Mouse (Mus musculus) heart, adult 2 months (tissue): ENCODE measurements around the gene Dap. TPM values are rescaled to one million over a fixed set of nuclear protein-coding genes. Genes with fewer than 3 reads are reported as not detected.

Source experiments
- DNase-seq, 2 experiments: peaks; one replicate each; pipeline ENCODE4 v3.0.0; 2021
- H3K27ac ChIP-seq: fragments of 200-600 bp; 2 replicates; pipeline ENCODE4 v1.8.1; 2022
- H3K27me3 ChIP-seq: fragments of 200-500 bp; 2 replicates; pipeline ENCODE4 v1.6.1; 2012; ENCODE audit warnings: mild to moderate bottlenecking, low read length, inconsistent platforms, mixed read lengths; ENCODE audit not compliant: control insufficient read depth, insufficient read depth
- H3K36me3 ChIP-seq: fragments of 200-500 bp; 2 replicates; pipeline ENCODE4 v1.6.1; 2012; ENCODE audit warnings: low read length, inconsistent platforms; ENCODE audit not compliant: control insufficient read depth, insufficient read depth
- H3K4me1 ChIP-seq: fragments of 200-500 bp; 2 replicates; pipeline ENCODE4 v1.6.1; 2011; ENCODE audit warnings: low read length; ENCODE audit not compliant: control insufficient read depth, insufficient read depth
- H3K4me3 ChIP-seq: fragments of 200-600 bp; 2 replicates; pipeline ENCODE4 v1.8.1; 2022
- H3K79me2 ChIP-seq: fragments of 200-500 bp; replicated peaks from 2 replicates; pipeline ENCODE4 v1.6.1; 2012; ENCODE audit warnings: mild to moderate bottlenecking, inconsistent platforms, low read length, moderate library complexity, mixed read lengths; ENCODE audit not compliant: control insufficient read depth, insufficient read depth
- H3K9ac ChIP-seq: fragments of 200-500 bp; 2 replicates; pipeline ENCODE4 v1.6.1; 2012; ENCODE audit warnings: low read depth, mild to moderate bottlenecking, control low read depth, inconsistent platforms, low read length, mixed read lengths
- CTCF ChIP-seq: fragments of 200-600 bp; IDR thresholded peaks from 2 replicates; pipeline ENCODE4 v1.8.1; 2022; ENCODE audit warnings: antibody characterized with exemption, mild to moderate bottlenecking, moderate library complexity
- EP300 ChIP-seq: fragments of 200-500 bp; IDR thresholded peaks from 2 replicates; pipeline ENCODE4 v1.6.1; 2011; ENCODE audit warnings: low read depth, low read length, control low read depth; ENCODE audit not compliant: insufficient read depth
- POLR2A ChIP-seq: fragments of 200-500 bp; IDR thresholded peaks from 2 replicates; pipeline ENCODE4 v1.6.1; 2011; ENCODE audit warnings: mild to moderate bottlenecking, low read depth, low read length, control low read depth; ENCODE audit not compliant: insufficient read depth
- WGBS: fragments of 180-500 bp; shearing (Covaris S2); methylation state at CpG from one replicate; pipeline ENCODE4 v1.1.7; 2018; 5-methylcytosine and 5-hydroxymethylcytosine counted together
- intact Hi-C: fragments of 180-260 bp; cut with DNase I; formaldehyde crosslinking; loops from one replicate; pipeline ENCODE4 v1.15.1; 2025
- polyA plus RNA-seq: library from polyadenylated mRNA; depleted of rRNA; stranded (reverse); fragments of >200 nt; gene quantifications from 2 replicates; pipeline ENCODE4 v1.2.3, GENCODE M21; 2012
- total RNA-seq, 2 experiments: library from RNA; stranded (reverse); gene quantifications; 2 replicates each; pipeline ENCODE4 v1.2.3; 2021

Dap gene
- total and polyA plus RNA-seq, 3 experiments = 17.7 to 27.0 (median 18.8) TPM

DNA sequence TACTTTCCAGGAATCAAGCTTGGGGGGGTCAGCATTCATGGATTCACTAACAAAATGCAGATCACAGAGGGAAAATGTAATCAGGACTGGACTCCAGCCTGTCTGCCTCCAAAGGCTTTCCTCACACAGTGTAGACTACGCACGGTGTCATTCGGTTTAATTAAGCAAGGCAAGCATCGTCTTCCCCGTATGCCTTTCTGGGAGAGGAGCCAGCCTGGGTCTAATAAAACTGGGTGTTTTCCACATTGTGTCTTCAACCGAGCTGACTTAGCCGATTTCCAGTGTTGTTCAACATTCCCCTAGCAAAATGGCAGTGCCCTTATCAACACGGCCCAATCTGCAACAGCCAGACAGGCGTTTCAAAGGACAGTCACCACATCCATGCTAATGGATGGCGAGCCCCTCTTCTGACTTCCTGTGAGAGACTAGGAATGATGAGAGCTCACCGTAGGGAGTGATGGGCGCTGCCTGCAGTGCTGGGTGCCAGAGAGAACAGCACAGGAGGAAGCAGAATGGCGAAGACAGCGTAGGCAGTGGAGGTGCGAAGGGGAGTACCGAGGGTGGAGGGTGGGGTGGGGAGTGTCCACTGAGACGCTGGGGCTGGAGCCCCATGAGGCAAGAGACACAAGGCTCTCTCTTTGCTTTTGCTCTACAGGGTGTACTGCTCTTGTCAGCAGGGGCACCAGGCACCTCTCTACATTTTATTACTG, 61.0 kb downstream of the Dap start:
- H3K4me3 ChIP-seq = no peak overlapping the region
- no peaks in the 10 kb centered on the region for H3K4me1 ChIP-seq
- TF ChIP-seq EP300 = no peak
- TF ChIP-seq POLR2A = no peak
- no peak for TF ChIP-seq CTCF
- no peaks in the 10 kb centered on the region for H3K79me2 ChIP-seq
- no peak overlapping the region for H3K9ac ChIP-seq
- 66% methylated on average over 17 of the region's 17 CpGs for WGBS
- H3K27ac ChIP-seq = no peak overlapping the region
- H3K27me3 ChIP-seq = no peaks in the 10 kb centered on the region
- no peak for DNase-seq
- intact Hi-C loops = no loop called here
- no peaks in the 10 kb centered on the region for H3K36me3 ChIP-seq

DNA sequence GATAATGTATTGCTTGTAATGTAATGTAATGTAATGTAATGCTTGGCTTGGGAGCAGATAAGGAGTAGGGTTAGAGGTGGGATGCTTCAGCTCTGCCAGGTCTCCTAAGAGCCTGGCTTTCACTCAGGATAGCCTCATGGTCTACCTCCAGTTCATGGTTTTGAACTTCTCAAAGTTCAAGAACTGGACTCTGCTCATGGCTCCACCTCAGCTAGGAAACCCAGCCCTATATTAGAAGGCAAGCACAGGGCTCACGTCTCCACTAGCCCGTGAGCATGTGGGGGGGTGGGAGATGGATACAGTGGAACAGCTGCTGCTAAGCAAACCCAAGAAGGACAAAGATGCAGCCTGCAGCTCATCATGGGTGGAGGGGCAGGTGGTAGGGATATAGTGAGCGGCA, 61.6 kb downstream of the Dap start:
- no peak overlapping the region for H3K9ac ChIP-seq
- H3K4me1 ChIP-seq = no peaks in the 10 kb centered on the region
- H3K79me2 ChIP-seq = no peaks in the 10 kb centered on the region
- H3K4me3 ChIP-seq = no peak overlapping the region
- TF ChIP-seq EP300 (no peak), CTCF (no peak), POLR2A (no peak)
- no peak for DNase-seq
- no peak overlapping the region for H3K27ac ChIP-seq
- H3K27me3 ChIP-seq = no peaks in the 10 kb centered on the region
- WGBS = 88% methylated on average over 3 of the region's 3 CpGs
- no peaks in the 10 kb centered on the region for H3K36me3 ChIP-seq
- intact Hi-C loops = no loop called here

- no peak for DNase-seq
- TF ChIP-seq EP300 = no peak
- TF ChIP-seq CTCF = peak; percentile 25; the same call in 1 of the 2 replicates
- Histone ChIP-seq H3K4me3 (no peak overlapping the region), H3K79me2 (peaks cover 2% of the 10 kb centered on the region), H3K4me1 (peaks cover 2% of the 10 kb centered on the region; the same call in 1 of the 2 replicates), H3K27ac (peak overlapping the region; percentile 6), H3K36me3 (no peaks in the 10 kb centered on the region), H3K27me3 (no peaks in the 10 kb centered on the region), H3K9ac (no peak overlapping the region)
- intact Hi-C loops = no loop called here
- WGBS = 26% methylated on average over 3 of the region's 3 CpGs
Observed at GRCm38 (mm10) chr15:31292627-31293026, 68.5 kb downstream of the Dap start.

GRCm38 (mm10) chr15:31294311-31294710, 70.2 kb downstream of the Dap start:
- Histone ChIP-seq H3K4me3 (no peak overlapping the region), H3K4me1 (peaks cover 2% of the 10 kb centered on the region; the same call in 1 of the 2 replicates), H3K27ac (no peak overlapping the region), H3K36me3 (no peaks in the 10 kb centered on the region), H3K27me3 (no peaks in the 10 kb centered on the region), H3K79me2 (peaks cover 2% of the 10 kb centered on the region), H3K9ac (no peak overlapping the region)
- WGBS = 55% methylated on average over 2 of the region's 2 CpGs
- TF ChIP-seq EP300 = no peak
- no peak for TF ChIP-seq CTCF
- no peak for TF ChIP-seq POLR2A
- DNase-seq = no peak
- intact Hi-C loops = no loop called here

- Histone ChIP-seq H3K27me3 (no peaks in the 10 kb centered on the region), H3K9ac (no peak overlapping the region), H3K4me3 (no peak overlapping the region), H3K79me2 (peaks cover 2% of the 10 kb centered on the region), H3K27ac (no peak overlapping the region), H3K4me1 (peaks cover 3% of the 10 kb centered on the region), H3K36me3 (no peaks in the 10 kb centered on the region)
- no peak for DNase-seq
- TF ChIP-seq POLR2A (no peak), CTCF (no peak), EP300 (no peak)
- intact Hi-C loops = no loop called here
- 60% methylated on average over 40 of the region's 40 CpGs for WGBS
Observed at GRCm38 (mm10) chr15:31296882-31297776, 73.0 kb downstream of the Dap start.

- TF ChIP-seq EP300 (no peak), POLR2A (no peak), CTCF (no peak)
Observed at GRCm38 (mm10) chr15:31297777-31298137, 73.6 kb downstream of the Dap start.

More at GRCm38 (mm10) chr15:31297777-31298137, 73.6 kb downstream of the Dap start:
- Histone ChIP-seq H3K9ac (no peak overlapping the region), H3K27ac (no peak overlapping the region), H3K36me3 (no peaks in the 10 kb centered on the region; the same call in 1 of the 2 replicates), H3K4me3 (no peak overlapping the region), H3K27me3 (no peaks in the 10 kb centered on the region), H3K79me2 (peaks cover 2% of the 10 kb centered on the region), H3K4me1 (peaks cover 5% of the 10 kb centered on the region)
- no peak for DNase-seq
- intact Hi-C loops = no loop called here
- 68% methylated on average over 13 of the region's 13 CpGs for WGBS
